Mouse (Mus musculus): ENCODE data around the gene Olig1. TPM values are rescaled to one million over a fixed set of nuclear protein-coding genes. Genes with fewer than 3 reads are reported as not detected.
"Not testable (repeated sequence)": the region's sequence is repeated elsewhere in the genome, so short reads cannot be mapped to it uniquely, and the experiment has no call there.

Gene Olig1
- polyA plus RNA-seq, 1 experiment = 233 TPM

DNA sequence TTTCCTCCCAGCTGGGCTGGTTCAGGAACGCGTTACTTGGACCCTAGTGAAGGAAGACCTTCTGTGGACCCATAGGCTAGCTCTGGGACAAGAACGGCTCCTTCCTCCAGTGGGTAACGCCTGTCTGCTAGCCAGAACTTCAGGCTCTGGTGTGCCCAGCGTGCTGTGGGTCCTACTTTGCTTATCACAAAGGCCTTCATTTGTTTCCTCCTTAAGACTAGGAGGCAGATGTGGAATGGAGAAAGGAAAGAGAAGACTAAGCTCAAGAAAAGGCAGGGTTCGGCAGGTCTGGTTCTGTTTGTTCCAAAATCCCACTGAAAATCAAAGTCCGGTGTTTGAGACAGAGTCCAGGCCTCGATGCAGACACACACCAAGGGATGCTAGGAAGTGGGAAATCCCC is 39.9 kb upstream of the Olig1 start:
- no peak overlapping the region for H3K4me3 ChIP-seq (replicated peaks; ENCODE audit: insufficient read depth, low read depth, low read length)
- H3K27me3 ChIP-seq (ENCODE audit: control insufficient read depth, insufficient read depth, low read length) = peaks cover 8% of the 10 kb centered on the region; the same call in 1 of the 2 replicates
- no peak overlapping the region for H3K27ac ChIP-seq (ENCODE audit: insufficient read depth, low read length)
- H3K4me1 ChIP-seq (ENCODE audit: control insufficient read depth, insufficient read depth, low read length) = no peaks in the 10 kb centered on the region
- TF ChIP-seq POLR2A (IDR thresholded peaks at IDR 0.05; ENCODE audit: borderline replicate concordance, insufficient read depth, low read length) (no peak), CTCF (IDR thresholded peaks at IDR 0.05; ENCODE audit: borderline replicate concordance, insufficient read depth, low read depth, low read length) (no peak)
- no peak for DNase-seq
- WGBS = 41% methylated on average over 8 of the region's 8 CpGs

DNA sequence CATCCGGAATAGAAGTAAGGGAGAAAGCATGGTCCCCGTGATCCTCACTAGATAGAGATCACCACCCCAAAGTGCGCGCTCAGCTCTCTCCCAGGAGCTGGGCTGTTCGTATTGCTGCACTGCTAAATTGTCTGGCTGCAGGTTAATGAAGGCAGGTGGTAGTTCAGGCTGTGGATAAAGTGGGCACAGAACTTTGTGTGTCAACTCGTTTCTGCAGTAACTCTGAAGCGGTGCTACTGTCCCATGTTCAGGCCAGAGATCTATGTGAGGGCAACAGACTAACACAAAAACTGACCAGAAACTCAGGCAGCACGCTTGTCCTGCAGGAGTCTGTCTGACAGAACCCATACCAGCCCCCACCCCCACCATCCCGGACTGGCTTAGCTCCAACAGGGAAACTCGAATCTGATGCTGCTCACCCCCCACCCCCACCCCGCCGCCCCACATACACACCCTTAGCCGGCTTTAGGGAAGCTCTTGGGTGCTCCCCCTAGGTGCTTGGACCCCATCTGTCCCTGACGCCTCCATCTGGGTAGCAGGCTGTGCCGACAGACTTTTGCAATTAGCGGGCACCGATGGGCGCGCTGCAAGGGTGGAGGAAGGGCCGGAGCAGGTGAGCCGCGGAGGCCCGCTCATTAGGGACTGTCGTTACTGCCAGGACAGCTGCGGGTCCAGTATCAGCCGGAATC is 37.6 kb upstream of the Olig1 start:
- no peak overlapping the region for H3K27ac ChIP-seq (ENCODE audit: insufficient read depth, low read length)
- no peak for DNase-seq
- no peak for TF ChIP-seq POLR2A (IDR thresholded peaks at IDR 0.05; ENCODE audit: borderline replicate concordance, insufficient read depth, low read length)
- TF ChIP-seq CTCF (IDR thresholded peaks at IDR 0.05; ENCODE audit: borderline replicate concordance, insufficient read depth, low read depth, low read length) = no peak
- H3K4me1 ChIP-seq (ENCODE audit: control insufficient read depth, insufficient read depth, low read length) = no peaks in the 10 kb centered on the region
- WGBS = 6% methylated on average over 26 of the region's 26 CpGs
- peaks cover 3% of the 10 kb centered on the region; the same call in 1 of the 2 replicates for H3K27me3 ChIP-seq (ENCODE audit: control insufficient read depth, insufficient read depth, low read length)
- H3K4me3 ChIP-seq (replicated peaks; ENCODE audit: insufficient read depth, low read depth, low read length) = no peak overlapping the region

DNA sequence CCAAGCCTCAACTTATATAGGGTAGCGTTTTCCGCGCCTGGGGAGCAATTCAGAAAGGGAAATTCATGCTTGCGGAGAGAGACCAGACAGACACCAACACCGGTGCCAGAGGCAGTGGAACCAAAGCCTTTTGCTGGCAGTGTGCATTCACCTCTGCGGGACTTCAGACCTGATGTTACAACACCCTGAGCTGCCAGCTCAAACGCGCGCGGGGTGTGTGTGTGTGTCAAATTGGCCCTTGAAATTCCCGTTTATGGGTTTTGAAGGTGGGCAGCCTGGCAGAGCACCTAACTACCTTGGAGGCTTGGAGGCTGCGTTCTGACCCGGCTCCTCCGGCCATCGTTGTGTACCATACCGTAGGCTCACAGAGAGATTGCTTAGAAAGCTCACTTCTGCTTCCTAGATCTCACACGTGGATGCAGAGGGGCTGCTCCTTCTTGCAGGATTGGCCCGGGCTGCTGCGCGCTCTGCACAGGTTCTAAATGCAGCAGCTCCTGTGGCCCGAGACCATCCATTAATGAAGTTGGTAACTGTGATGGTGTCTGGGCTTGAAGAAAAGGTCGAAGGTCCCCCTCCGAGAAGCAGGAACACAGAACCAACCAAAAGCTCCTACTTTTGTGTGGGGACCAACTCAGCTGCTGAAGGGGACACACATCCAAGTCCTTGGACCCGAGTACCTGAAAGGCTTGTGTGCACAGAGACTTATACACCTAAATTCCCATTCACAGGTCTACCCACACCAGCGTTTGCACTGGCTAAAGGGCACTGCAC is 36.9 kb upstream of the Olig1 start:
- no peak for DNase-seq
- TF ChIP-seq POLR2A (IDR thresholded peaks at IDR 0.05; ENCODE audit: borderline replicate concordance, insufficient read depth, low read length) = no peak
- no peak for TF ChIP-seq CTCF (IDR thresholded peaks at IDR 0.05; ENCODE audit: borderline replicate concordance, insufficient read depth, low read depth, low read length)
- 9% methylated on average over 25 of the region's 25 CpGs for WGBS
- H3K27me3 ChIP-seq (ENCODE audit: control insufficient read depth, insufficient read depth, low read length) = peaks cover 3% of the 10 kb centered on the region; the same call in 1 of the 2 replicates
- no peak overlapping the region for H3K27ac ChIP-seq (ENCODE audit: insufficient read depth, low read length)
- no peak overlapping the region for H3K4me3 ChIP-seq (replicated peaks; ENCODE audit: insufficient read depth, low read depth, low read length)
- H3K4me1 ChIP-seq (ENCODE audit: control insufficient read depth, insufficient read depth, low read length) = no peaks in the 10 kb centered on the region

DNA sequence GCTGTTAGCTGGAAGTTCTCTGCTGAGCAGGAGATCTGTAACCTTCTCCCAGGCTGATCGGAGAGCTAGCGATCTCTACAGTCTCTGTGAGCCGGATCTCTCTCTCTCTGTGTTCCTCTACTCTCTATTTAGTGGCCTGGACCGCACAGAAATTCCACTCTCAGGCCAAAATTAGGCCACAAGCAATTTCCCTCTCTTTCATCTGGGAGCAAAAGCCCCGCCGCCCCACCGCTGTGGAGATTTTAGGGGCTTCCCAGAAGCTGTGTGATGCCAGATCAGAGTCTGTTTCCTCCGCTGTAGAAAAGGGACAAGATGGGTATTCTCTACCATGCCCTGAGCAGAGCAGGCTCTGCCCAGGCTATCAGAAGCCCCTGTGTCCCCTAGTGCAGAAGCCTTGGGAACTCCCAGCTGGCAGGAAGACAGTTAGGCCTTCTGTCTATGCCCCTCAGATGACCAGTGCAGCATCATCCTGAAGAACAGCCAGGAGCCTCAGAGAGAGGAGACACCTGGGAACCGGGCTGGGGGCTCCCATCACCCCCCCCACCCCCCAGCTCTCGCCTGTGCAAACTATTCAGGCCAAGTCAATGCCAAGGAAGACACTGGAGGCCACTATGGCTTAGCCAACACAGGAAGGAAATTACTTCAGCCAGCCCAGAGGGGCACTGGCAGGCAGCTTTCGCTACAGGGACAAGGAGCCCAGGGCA is 36.2 kb upstream of the Olig1 start:
- no peak overlapping the region for H3K27ac ChIP-seq (ENCODE audit: insufficient read depth, low read length)
- WGBS = 25% methylated on average over 11 of the region's 11 CpGs
- H3K4me1 ChIP-seq (ENCODE audit: control insufficient read depth, insufficient read depth, low read length) = no peaks in the 10 kb centered on the region
- DNase-seq = no peak
- peaks cover 3% of the 10 kb centered on the region; the same call in 1 of the 2 replicates for H3K27me3 ChIP-seq (ENCODE audit: control insufficient read depth, insufficient read depth, low read length)
- TF ChIP-seq CTCF (IDR thresholded peaks at IDR 0.05; ENCODE audit: borderline replicate concordance, insufficient read depth, low read depth, low read length) = no peak
- no peak for TF ChIP-seq POLR2A (IDR thresholded peaks at IDR 0.05; ENCODE audit: borderline replicate concordance, insufficient read depth, low read length)
- no peak overlapping the region for H3K4me3 ChIP-seq (replicated peaks; ENCODE audit: insufficient read depth, low read depth, low read length)

DNA sequence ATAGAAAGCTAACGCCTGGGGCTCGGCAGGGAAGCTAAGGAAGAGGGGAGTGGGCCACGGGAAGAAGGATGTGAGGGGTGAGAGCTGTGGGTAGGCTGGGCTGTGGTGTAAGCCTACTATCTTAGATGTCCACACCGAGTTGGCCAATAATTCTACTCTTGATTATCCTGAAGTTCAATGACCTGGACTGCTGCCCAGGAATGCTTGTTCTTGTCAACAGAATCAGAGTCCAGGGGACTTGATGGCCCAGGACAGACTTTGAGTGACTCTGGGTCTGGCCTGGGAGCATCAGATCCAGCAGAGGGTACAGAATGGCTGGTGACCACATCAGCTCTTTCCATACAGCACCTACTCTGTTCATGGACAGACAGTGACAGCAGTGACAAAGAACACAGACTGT is 30.5 kb upstream of the Olig1 start:
- H3K27me3 ChIP-seq (ENCODE audit: control insufficient read depth, insufficient read depth, low read length) = no peaks in the 10 kb centered on the region; the same call in 1 of the 2 replicates
- TF ChIP-seq CTCF (IDR thresholded peaks at IDR 0.05; ENCODE audit: borderline replicate concordance, insufficient read depth, low read depth, low read length) (no peak), POLR2A (IDR thresholded peaks at IDR 0.05; ENCODE audit: borderline replicate concordance, insufficient read depth, low read length) (no peak)
- WGBS = 51% methylated on average over 4 of the region's 4 CpGs
- H3K4me3 ChIP-seq (replicated peaks; ENCODE audit: insufficient read depth, low read depth, low read length) = no peak overlapping the region
- no peak overlapping the region for H3K27ac ChIP-seq (ENCODE audit: insufficient read depth, low read length)
- H3K4me1 ChIP-seq (ENCODE audit: control insufficient read depth, insufficient read depth, low read length) = no peaks in the 10 kb centered on the region
- DNase-seq = no peak

DNA sequence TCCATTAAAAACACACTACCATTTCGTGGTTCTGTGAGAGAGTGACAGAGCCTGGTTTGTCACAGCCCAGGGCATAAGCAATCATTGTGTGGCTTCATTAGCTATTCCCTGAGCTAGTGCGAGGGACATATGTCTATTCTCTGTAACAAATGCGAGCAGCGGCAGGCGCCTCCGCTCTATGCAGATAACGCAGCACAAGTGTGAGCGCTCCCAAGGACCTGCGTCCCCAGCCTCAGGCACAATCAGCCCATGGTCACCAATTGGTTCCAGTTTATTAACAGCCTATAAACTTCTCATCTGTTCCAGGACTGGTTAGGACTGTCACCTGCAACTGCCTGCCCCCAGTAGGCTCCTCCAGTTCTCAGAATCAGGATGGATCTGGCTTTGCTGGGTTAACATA is 23.3 kb upstream of the Olig1 start:
- Histone ChIP-seq H3K4me1 (ENCODE audit: control insufficient read depth, insufficient read depth, low read length) (no peaks in the 10 kb centered on the region), H3K4me3 (replicated peaks; ENCODE audit: insufficient read depth, low read depth, low read length) (no peak overlapping the region), H3K27ac (ENCODE audit: insufficient read depth, low read length) (no peak overlapping the region), H3K27me3 (ENCODE audit: control insufficient read depth, insufficient read depth, low read length) (no peaks in the 10 kb centered on the region)
- WGBS = 49% methylated on average over 9 of the region's 9 CpGs
- no peak for DNase-seq
- no peak for TF ChIP-seq CTCF (IDR thresholded peaks at IDR 0.05; ENCODE audit: borderline replicate concordance, insufficient read depth, low read depth, low read length)
- TF ChIP-seq POLR2A (IDR thresholded peaks at IDR 0.05; ENCODE audit: borderline replicate concordance, insufficient read depth, low read length) = no peak

DNA sequence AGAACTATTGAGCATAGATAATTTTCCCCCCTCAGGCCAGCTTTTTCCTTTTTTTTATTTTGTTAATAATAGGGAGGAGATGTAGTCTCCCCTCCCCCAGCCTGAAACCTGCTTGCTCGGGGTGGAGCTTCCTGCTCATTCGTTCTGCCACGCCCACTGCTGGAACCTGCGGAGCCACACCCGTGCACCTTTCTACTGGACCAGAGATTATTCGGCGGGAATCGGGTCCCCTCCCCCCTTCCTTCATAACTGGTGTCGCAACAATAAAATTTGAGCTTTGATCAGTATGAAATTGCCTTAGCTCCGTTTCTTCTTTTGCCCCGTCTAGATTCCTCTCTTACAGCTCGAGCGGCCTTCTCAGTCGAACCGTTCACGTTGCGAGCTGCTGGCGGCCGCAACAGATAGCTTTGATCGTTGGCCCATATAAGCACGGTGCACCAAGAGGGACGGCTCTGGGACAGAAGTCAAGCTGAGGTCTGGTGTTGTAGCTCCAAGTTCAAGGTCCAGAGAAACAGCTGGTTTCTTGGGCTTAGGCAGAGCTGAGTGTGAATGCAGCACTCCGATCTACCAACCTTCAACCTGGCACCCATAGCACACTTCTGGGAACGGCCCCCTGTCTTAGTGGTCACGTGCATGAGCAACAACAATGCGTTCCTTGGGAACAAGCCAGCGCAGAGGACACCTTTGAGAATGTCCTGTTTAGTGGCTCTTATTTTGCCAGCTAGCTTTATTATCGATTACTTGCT is 14.0 kb upstream of the Olig1 start:
- not testable (repeated sequence) for DNase-seq; H3K4me1 ChIP-seq (ENCODE audit: control insufficient read depth, insufficient read depth, low read length); H3K27me3 ChIP-seq (ENCODE audit: control insufficient read depth, insufficient read depth, low read length); H3K27ac ChIP-seq (ENCODE audit: insufficient read depth, low read length); H3K4me3 ChIP-seq (replicated peaks; ENCODE audit: insufficient read depth, low read depth, low read length)
- 16% methylated on average over 21 of the region's 28 CpGs for WGBS
